Mouse (Mus musculus) liver, adult (tissue): ENCODE measurements around the gene Prepl.

ENCODE experiments used
- GATA4 ChIP-seq: IDR thresholded peaks from 2 replicates; pipeline ENCODE4 v1.6.1; 2014; ENCODE audit warnings: mild to moderate bottlenecking, low read length; ENCODE audit not compliant: insufficient replicate concordance

Gene Prepl

GRCm38 (mm10) chr17:85090120-85091099, at the start of gene Prepl, which contains the start of gene Camkmt:
Prepl (minus strand) TSS chr17:85090241.
Camkmt (plus strand) TSS chr17:85090552.
- TF ChIP-seq GATA4 = no peak; the same call in 1 of the 2 replicates

- no peak for TF ChIP-seq GATA4
Observed at GRCm38 (mm10) chr17:85138393-85138792, 48.4 kb upstream of the Prepl start.

GRCm38 (mm10) chr17:85116643-85117042, 26.6 kb upstream of the Prepl start:
- no peak for TF ChIP-seq GATA4

GRCm38 (mm10) chr17:85113441-85113840, 23.4 kb upstream of the Prepl start:
- TF ChIP-seq GATA4 = no peak

- no peak for TF ChIP-seq GATA4
Observed at GRCm38 (mm10) chr17:85110640-85111039, 20.6 kb upstream of the Prepl start.

- no peak for TF ChIP-seq GATA4
Observed at GRCm38 (mm10) chr17:85103310-85103709, 13.3 kb upstream of the Prepl start.

- TF ChIP-seq GATA4 = no peak
Observed at GRCm38 (mm10) chr17:85101751-85102150, 11.7 kb upstream of the Prepl start.

GRCm38 (mm10) chr17:85100232-85100631, 10.2 kb upstream of the Prepl start:
- no peak for TF ChIP-seq GATA4

- no peak for TF ChIP-seq GATA4
Observed at GRCm38 (mm10) chr17:85098677-85099323, 8.8 kb upstream of the Prepl start.

- no peak for TF ChIP-seq GATA4
Observed at GRCm38 (mm10) chr17:85096396-85096795, 6.4 kb upstream of the Prepl start.

- TF ChIP-seq GATA4 = no peak
Observed at GRCm38 (mm10) chr17:85091762-85092161, 1.7 kb upstream of the Prepl start.

- no peak for TF ChIP-seq GATA4
Observed at GRCm38 (mm10) chr17:85089621-85090020, 420 bp downstream of the Prepl start.

GRCm38 (mm10) chr17:85089011-85089410, 1.0 kb downstream of the Prepl start:
- TF ChIP-seq GATA4 = no peak

- TF ChIP-seq GATA4 = no peak
Observed at GRCm38 (mm10) chr17:85088401-85088800, 1.6 kb downstream of the Prepl start.

GRCm38 (mm10) chr17:85087591-85087990, 2.5 kb downstream of the Prepl start:
- no peak for TF ChIP-seq GATA4

- no peak for TF ChIP-seq GATA4
Observed at GRCm38 (mm10) chr17:85086501-85086900, 3.5 kb downstream of the Prepl start.
